Mouse (Mus musculus): ENCODE data around the gene Esr1. TPM values are rescaled to one million over a fixed set of nuclear protein-coding genes. Genes with fewer than 3 reads are reported as not detected.

The Esr1 gene
- total RNA-seq, 2 experiments from 2014 or later = 1.2 to 5.6 TPM

DNA sequence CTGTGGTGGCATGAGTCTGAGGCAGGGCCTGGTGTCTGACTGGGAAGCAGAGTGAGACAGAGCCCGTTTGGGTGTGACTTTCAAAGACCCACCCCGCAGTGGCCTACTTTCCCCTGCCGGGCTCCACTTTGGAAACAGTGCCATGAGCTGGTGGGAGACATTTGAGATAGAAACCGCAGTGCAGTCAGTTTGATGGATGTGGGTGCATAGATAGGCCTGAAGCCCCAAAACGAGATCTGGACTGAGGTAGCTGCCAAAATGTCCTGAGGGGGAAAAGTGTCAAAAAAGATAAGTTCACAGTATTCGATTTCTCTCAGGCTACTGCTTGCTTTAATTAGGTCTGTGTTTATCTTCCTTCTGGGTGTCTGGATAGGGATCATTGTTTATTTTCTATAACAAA is 169.5 kb downstream of the Esr1 start:
- ATAC-seq (replicated peaks; ENCODE audit: low FRiP score, poor library complexity, severe bottlenecking) = no peak

DNA sequence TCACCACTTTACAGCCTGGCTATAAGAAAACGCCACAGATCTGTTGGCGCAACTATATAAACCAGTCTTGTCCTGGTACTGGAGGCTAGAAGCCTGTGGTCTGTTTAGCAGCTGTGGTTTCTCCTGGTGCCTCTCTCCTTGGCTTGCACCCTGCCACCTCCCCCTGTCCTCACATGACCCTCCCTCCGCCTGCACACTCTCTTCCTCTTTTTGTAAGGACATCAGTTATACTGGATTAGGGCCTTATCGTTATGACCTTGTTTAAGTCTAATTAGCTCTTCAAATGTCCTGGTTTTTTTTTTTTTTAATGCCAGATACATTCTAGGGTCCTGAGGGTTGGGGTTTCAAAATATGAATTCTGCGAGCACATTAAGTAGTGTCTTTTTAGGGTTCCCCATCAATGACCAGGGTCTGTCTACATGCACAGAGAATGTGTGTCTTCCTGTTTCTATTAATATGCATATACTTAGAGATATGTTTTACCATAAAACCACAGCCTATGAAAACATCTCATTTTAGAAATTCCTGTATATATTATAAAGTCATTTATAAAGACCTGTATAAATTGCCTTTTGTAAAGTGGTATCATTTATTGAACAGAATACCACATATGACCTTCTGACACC is 175.7 kb downstream of the Esr1 start:
- no peak for ATAC-seq (replicated peaks; ENCODE audit: low FRiP score, poor library complexity, severe bottlenecking)

- ATAC-seq (replicated peaks; ENCODE audit: low FRiP score, poor library complexity, severe bottlenecking) = no peak
These were observed 186.9 kb downstream of the Esr1 start for GRCm38 (mm10) chr10:4798268-4798808.

- no peak for ATAC-seq (replicated peaks; ENCODE audit: low FRiP score, poor library complexity, severe bottlenecking)
These were observed 213.0 kb downstream of the Esr1 start for GRCm38 (mm10) chr10:4824366-4824765.

DNA sequence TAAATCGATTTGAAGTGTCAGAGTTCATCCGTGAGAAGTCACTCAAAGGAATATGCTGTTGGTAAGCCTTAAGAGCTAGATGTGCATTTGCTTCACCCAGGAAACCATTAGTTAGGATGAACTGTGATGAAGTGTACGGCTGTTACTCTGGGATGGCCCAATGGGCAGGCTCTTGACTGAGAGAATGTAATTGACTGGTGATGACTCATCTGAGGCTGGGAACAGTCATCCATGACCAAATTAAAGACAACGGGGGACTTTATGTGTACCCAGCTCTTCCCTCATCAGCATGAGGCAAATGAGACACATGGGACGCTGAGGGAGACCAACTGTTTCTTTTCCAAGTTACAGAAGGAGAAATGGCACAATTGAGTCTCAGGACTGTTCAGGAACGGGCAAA is 219.2 kb downstream of the Esr1 start:
- ATAC-seq (replicated peaks; ENCODE audit: low FRiP score, poor library complexity, severe bottlenecking) = no peak

DNA sequence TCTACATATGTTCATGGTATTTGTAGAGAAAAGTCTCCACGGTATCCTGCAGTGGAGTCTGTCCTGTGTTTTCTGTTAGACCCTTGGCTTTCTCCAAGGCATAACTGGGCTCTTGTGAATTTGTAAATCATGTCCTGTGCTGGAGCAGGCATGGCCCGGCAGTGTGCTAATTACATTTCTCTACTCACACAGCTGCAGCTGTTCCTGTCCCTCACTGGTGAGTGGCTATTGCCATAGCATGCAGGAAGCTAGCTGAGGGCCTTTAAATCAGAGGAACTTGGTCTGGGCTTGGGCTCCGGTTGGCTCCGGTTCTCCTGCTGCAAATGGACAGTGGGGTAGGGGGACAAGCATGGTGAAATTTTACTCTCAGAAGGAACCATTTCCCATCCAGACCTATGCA is 226.7 kb downstream of the Esr1 start:
- no peak for ATAC-seq (replicated peaks; ENCODE audit: low FRiP score, poor library complexity, severe bottlenecking)

- no peak for ATAC-seq (replicated peaks; ENCODE audit: low FRiP score, poor library complexity, severe bottlenecking)
These were observed 229.6 kb downstream of the Esr1 start for GRCm38 (mm10) chr10:4841039-4841438.

GRCm38 (mm10) chr10:4847523-4847922 is 236.1 kb downstream of the Esr1 start:
- no peak for ATAC-seq (replicated peaks; ENCODE audit: low FRiP score, poor library complexity, severe bottlenecking)

- ATAC-seq (replicated peaks; ENCODE audit: low FRiP score, poor library complexity, severe bottlenecking) = no peak
These were observed 238.5 kb downstream of the Esr1 start for GRCm38 (mm10) chr10:4849881-4850280.

DNA sequence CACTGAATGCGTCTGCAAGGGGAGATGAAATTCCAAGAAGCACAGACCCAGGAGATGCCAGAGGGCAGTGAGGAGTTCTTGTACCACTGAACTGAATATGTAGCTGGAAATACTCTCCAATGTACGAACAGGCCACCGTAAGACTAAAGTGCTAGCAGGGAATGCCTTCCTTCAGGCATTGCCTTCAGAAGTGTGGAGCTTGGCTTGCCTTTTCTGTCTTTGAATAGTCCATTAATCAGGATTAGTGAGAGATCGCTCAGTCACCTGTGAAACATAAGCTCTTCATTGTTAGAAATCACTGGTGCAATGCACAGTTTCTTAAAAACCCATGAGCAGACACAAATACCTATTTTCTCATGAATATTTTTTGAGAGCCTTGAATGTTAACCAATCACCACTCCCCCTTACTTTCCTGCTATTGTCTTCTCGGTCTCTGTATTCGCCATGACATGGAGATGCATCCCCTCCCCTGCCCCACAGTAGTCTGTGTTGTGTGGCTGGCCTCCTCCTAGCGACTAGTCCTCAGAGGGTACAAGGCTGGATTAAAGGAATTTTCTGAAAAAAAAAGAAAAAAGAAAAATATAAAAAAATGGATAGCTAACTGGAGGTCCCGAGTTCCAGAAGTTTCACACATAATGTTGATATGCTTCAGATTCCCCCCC is 263.8 kb downstream of the Esr1 start:
- ATAC-seq (replicated peaks; ENCODE audit: low FRiP score, poor library complexity, severe bottlenecking) = no peak

GRCm38 (mm10) chr10:4881391-4881790 is 270.0 kb downstream of the Esr1 start:
- no peak for ATAC-seq (replicated peaks; ENCODE audit: low FRiP score, poor library complexity, severe bottlenecking)

DNA sequence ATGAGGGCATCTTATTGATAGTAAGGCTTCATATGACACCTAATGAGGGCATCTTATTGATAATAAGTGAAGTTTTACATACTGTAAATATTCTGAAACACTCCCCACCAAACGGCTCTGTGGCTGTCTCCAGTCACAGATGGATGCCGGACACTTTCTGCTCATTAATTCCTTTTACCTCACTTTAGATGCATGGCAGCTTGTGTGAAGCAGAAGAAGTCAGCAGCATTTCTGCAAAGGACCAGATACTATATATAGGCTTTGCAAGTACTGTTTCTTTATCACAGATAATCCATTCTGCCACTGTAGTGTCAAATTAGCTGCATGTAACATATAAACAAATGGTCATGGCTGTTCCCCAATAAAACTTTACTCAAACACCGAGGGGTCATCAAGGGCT is 274.1 kb downstream of the Esr1 start:
- no peak for ATAC-seq (replicated peaks; ENCODE audit: low FRiP score, poor library complexity, severe bottlenecking)

DNA sequence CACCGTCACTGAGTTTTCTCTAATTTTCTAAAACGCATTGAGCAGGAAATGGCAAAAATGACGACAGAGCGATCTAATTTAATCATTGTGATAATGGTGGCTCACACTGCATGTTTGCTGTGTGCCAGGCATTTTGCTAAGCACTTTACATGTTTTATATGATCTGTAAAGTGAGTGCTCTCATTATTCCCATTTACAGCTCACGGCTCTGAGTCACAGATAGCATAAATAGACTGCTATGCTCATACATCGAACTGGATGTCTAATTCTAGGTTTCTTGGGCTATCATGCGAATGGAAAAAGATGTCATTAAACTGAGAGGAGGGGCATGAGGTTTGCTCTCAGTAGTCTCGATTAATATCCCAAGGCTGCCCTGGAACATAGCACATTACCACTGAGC is 274.6 kb downstream of the Esr1 start:
- no peak for ATAC-seq (replicated peaks; ENCODE audit: low FRiP score, poor library complexity, severe bottlenecking)

DNA sequence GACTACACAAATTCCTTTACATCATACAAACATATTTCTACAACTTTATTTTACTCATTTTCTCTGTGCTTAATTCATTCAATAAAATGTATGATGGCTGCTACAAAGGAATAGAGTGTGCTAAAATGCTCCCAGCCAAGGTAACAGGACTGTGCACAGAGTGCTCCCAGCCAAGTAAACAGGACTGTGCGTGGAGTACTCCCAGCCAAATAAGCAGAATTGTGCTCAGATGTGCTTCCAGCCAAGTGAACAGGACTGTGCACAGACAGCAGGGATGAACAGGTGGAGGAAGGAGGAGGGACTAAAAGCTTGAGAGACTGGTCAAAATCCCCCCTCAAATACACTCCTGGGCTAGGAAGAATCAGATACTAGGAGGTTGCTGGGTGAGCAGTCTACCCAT is 282.1 kb downstream of the Esr1 start:
- no peak for ATAC-seq (replicated peaks; ENCODE audit: low FRiP score, poor library complexity, severe bottlenecking)

DNA sequence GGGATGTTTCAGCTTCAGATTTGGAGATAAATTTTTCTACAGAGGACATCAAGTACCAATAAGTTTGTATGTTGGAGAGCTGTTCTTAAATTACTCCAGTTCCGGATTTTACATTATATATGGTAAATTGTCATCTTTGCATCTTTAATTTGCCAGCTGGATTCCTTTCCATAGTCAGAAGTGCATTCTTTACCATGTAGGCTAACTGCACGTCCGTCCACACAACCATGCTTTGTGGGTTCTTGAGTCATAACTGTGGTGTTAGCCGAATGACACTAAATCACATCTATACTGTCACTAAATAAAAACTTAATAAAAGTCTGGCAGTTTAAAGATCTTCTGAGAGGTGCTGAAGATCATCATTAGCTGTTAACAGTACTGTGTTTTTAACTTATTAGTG is 286.4 kb downstream of the Esr1 start:
- ATAC-seq (replicated peaks; ENCODE audit: low FRiP score, poor library complexity, severe bottlenecking) = no peak

DNA sequence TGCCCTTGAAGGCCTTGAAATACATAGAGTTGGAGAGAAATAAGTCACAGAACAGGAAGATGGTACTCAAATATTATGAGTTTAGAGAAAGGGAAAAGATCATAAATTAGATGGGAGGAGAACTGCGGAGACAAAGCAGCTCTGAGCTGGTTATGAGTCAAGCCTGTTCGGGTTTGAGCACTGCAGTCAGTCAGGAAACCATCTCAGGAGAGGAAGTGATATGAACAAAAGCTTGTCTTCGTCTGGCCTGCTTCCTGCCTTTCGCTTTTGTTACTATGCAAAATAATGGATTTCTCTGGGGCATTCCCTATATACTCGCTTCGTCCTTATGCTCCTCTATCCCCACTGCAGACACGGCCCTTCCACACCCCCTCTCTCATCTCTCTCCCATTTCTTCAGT is 288.9 kb downstream of the Esr1 start:
- no peak for ATAC-seq (replicated peaks; ENCODE audit: low FRiP score, poor library complexity, severe bottlenecking)

DNA sequence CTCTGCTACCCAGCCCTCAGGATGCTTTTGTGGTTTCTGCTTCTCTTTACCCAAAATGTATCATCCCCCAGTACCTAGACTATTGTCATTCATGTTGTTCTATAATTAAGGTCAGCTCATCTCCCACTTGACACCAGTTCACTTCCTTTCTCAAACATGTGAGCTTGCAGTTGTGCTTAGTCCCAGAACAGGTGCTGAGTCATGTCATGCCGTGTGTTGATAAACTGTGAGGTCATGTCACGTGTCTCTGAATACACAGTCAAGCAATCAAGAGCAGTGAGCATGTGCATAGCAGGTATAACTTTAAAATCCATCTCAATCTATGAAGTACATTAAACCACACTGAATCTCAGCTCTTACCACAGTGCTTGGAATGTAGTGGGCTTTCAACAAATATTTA is 297.9 kb downstream of the Esr1 start:
- ATAC-seq (replicated peaks; ENCODE audit: low FRiP score, poor library complexity, severe bottlenecking) = no peak

DNA sequence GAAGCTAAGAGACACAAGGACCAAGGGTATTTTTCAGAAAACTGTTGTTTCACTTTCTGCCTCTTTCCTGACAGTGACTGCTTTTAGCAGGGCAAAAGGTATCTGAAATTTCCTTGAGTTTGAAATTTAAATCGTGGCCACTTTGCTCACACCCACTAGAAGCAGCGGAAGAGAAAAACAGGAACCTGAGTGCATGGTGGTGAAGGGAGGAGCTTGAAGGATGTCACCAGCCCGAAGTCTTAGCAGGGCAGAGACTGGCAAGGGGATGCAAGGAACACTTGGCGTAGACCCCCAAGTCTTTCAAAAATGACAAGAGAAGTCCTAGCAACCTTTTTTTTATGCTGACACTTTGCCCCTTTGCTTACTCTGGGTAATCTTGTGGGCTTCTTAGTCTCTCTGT is 299.1 kb downstream of the Esr1 start:
- no peak for ATAC-seq (replicated peaks; ENCODE audit: low FRiP score, poor library complexity, severe bottlenecking)

GRCm38 (mm10) chr10:4919046-4919445 is 307.7 kb downstream of the Esr1 start:
- ATAC-seq (replicated peaks; ENCODE audit: low FRiP score, poor library complexity, severe bottlenecking) = no peak

DNA sequence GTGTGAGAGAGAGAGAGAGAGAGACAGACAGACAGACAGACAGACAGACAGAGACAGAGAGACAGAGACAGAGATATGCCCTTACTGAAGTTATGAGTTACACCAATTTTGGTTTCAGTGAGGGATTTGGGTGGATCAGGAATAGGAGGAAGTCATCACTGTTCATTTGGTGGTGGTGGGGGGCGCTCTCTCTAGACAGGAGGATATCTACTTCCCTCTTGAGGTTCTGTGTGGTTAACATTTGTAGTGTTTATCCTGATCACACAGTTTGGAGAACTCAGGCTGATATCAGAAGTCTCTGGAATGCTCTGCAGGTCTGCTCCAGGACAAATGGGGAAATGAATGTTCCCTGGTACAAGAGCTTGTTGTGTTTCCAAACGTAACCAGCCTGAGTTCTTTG is 312.2 kb downstream of the Esr1 start:
- no peak for ATAC-seq (replicated peaks; ENCODE audit: low FRiP score, poor library complexity, severe bottlenecking)

DNA sequence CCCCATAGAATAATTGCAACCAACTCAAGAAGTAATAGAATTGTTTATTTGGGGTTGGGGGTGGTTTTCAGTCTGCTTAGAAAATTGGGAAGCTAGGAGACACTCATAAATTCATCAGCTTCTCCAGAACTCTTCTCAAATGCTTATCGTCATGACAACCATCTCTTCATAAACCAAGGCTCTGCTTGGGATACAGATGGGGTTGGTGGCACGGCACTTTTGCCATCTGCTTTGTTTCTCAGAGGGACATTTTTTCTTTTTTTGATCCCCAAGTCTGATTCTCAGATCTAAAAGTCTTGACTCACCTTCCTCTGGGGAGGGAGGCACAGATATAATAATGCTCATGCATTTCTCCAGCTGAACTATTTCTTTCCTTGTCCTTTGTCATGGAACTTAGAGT is 313.0 kb downstream of the Esr1 start:
- ATAC-seq (replicated peaks; ENCODE audit: low FRiP score, poor library complexity, severe bottlenecking) = no peak

DNA sequence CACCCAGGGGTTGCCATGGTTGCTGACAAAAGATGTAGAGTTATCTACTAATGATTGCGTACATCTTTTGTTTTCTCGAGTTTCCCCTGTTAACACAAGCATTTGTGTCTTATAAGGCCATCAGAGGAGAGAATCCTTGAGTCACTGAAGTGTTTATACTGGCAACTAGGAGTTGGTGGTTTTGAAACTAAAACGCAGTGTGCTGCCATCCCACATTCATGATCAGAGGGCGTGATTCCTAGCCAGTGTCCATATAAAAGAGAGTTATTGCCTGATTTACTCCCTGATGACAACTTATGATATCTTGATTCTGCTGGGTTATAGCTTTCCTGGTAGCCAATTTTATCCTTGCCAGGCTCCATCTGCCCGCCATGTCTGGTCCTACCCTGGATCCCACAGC is 331.8 kb downstream of the Esr1 start:
- ATAC-seq (replicated peaks; ENCODE audit: low FRiP score, poor library complexity, severe bottlenecking) = no peak

Measured in erythroblast, adult 5-6 weeks (primary cell).